Mouse (Mus musculus): ENCODE measurements around the gene Palm2. TPM values are rescaled to one million over a fixed set of nuclear protein-coding genes. Genes with fewer than 3 reads are reported as not detected.

Gene Palm2
- polyA plus RNA-seq, 1 experiment from 2014 or later = 20.2 TPM

Other genes starting within 250 kb of the Palm2 start
- gene Ptpn3, start 132.4 kb upstream of the Palm2 start, polyA plus RNA-seq (2015; fragmentation: Nextera tagmentation; extraction: Ambion mirVana) = 1.5 and 3.7 TPM in 2 replicates
- gene Pakap, start 133.9 kb downstream of the Palm2 start, polyA plus RNA-seq (2015; fragmentation: Nextera tagmentation; extraction: Ambion mirVana) = 57.1 and 57.8 TPM in 2 replicates